Mouse (Mus musculus) frontal cortex, postnatal 14 days (tissue): ENCODE results near the gene Dao.

Source experiments
- DNase-seq, 2 experiments: peaks; one replicate each; pipeline ENCODE4 v3.0.0; 2022; ENCODE audit warnings: low spot score in 2 of 2

Dao gene

DNA sequence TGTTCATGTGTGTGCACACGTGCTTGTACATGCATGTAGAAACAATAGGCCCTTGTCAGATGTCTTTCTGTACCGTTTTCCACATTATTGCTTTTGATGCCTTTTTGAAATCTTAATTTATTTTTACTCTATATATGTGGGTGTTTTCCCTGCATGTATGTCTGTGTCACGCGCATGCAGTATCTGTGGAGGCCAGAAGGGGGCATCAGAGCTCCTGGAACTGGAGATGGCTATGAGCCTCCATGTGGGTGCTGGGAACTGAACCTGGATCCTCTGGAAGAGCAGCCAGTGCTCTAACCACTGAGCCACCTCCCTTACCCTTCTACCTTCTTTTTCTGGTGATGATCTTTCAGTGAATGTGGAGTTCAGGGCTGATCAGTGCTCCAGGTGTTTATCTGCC, 67.4 kb downstream of the Dao start:
- DNase-seq, result no peak

DNA sequence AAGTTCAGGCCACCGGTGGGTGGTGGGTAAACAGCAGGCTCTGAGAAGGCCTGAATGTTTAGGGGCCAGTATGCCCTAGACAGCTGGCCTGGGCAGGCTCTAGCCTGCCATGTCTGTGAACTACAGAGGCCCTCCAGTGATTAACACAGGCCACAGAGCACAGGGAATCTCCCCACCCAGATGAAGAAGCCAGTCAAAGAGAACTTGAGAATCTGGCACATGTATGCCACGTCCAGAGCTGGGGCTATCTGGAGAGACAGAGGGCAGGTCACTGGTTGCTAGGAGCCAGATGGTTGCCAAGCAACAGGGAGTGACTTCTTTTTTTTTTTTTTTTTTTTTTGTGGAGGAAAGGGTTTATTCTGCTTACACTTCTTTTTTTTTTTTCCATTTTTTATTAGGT, 68.8 kb downstream of the Dao start:
- DNase-seq, result no peak
